Mouse (Mus musculus): ENCODE measurements around the gene Pstk. TPM values are rescaled to one million over a fixed set of nuclear protein-coding genes. Genes with fewer than 3 reads are reported as not detected.
"Not testable (repeated sequence)": the region's sequence is repeated elsewhere in the genome, so short reads cannot be mapped to it uniquely, and the experiment has no call there.

Pstk gene
- polyA plus RNA-seq, 1 experiment = 1.7 TPM

DNA sequence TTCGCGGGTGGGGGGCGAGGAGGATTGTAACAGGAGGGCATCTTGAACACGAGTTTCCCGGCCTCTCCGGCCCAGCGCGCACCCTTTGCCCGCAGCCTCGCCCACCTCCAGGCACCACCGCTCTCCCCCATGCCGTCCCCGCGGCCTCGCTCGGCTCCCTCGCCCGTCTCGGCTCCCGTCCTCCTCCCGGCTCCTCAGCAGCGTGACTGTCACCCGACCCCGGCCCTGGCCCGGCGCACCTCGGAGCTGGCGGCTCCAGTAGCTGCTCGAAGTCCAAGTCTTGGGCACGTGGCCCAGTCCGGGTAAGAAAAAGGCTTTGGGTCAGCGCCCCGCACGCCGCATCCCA, 8.7 kb upstream of the Pstk start:
- peaks cover 7% of the 10 kb centered on the region for H3K27me3 ChIP-seq (ENCODE audit: control insufficient read depth)
- peaks cover 32% of the 10 kb centered on the region for H3K4me1 ChIP-seq (ENCODE audit: control insufficient read depth)
- peak overlapping the region; percentile 88 for H3K4me3 ChIP-seq (replicated peaks)
- TF ChIP-seq GATA1 (IDR thresholded peaks at IDR 0.05; ENCODE audit: low read length) (no peak), TAL1 (IDR thresholded peaks at IDR 0.05; ENCODE audit: low read length) (no peak)
- peaks cover 36% of the 10 kb centered on the region for H3K36me3 ChIP-seq (ENCODE audit: control insufficient read depth)
- no peaks in the 10 kb centered on the region for H3K9me3 ChIP-seq (ENCODE audit: control insufficient read depth, low read length)

GRCm38 (mm10) chr7:131362615-131363300, 8.2 kb upstream of the Pstk start, which contains the start of gene 2310057M21Rik:
TSS of gene 2310057M21Rik (minus strand) at chr7:131362759.
- Histone ChIP-seq H3K36me3 (ENCODE audit: control insufficient read depth) (peaks cover 31% of the 10 kb centered on the region), H3K9me3 (ENCODE audit: control insufficient read depth, low read length) (no peaks in the 10 kb centered on the region), H3K4me1 (ENCODE audit: control insufficient read depth) (peaks cover 32% of the 10 kb centered on the region), H3K27me3 (ENCODE audit: control insufficient read depth) (peaks cover 12% of the 10 kb centered on the region), H3K4me3 (replicated peaks) (peak within 1 kb of the TSS; percentile 88)
- TF ChIP-seq TAL1 (IDR thresholded peaks at IDR 0.05; ENCODE audit: low read length) (no peak), GATA1 (IDR thresholded peaks at IDR 0.05; ENCODE audit: low read length) (no peak)

GRCm38 (mm10) chr7:131364131-131364530, 6.8 kb upstream of the Pstk start:
- peaks cover 17% of the 10 kb centered on the region for H3K36me3 ChIP-seq (ENCODE audit: control insufficient read depth)
- H3K9me3 ChIP-seq (ENCODE audit: control insufficient read depth, low read length) = no peaks in the 10 kb centered on the region
- H3K27me3 ChIP-seq (ENCODE audit: control insufficient read depth) = peaks cover 12% of the 10 kb centered on the region
- TF ChIP-seq GATA1 (IDR thresholded peaks at IDR 0.05; ENCODE audit: low read length) (no peak), TAL1 (IDR thresholded peaks at IDR 0.05; ENCODE audit: low read length) (no peak)
- H3K4me3 ChIP-seq (replicated peaks) = no peak overlapping the region
- H3K4me1 ChIP-seq (ENCODE audit: control insufficient read depth) = peaks cover 32% of the 10 kb centered on the region

DNA sequence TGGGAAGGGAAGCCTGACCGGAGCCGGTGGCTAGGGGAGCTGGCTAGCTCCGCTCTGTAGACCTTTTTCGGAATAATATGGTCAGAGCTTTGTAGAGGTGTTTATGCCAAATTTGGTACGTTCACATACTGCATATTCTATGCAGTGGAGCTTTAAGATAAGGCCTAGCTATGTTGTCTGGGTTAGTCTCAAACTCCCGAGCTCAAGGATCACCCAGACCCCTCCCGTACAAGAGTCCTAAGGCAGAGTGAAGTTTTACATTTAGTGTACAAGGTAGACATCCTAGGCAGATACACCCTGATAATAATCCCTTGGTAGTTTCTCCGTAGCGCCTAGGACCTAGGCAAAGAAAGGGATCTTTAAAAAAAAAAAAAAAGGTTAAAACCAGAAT, 524 bp downstream of the Pstk start:
- Histone ChIP-seq H3K27me3 (ENCODE audit: control insufficient read depth) (peaks cover 12% of the 10 kb centered on the region), H3K4me1 (ENCODE audit: control insufficient read depth) (peaks cover 29% of the 10 kb centered on the region), H3K36me3 (ENCODE audit: control insufficient read depth) (peaks cover 10% of the 10 kb centered on the region), H3K9me3 (ENCODE audit: control insufficient read depth, low read length) (no peaks in the 10 kb centered on the region), H3K4me3 (replicated peaks) (peak overlapping the region; percentile 83)
- no peak for TF ChIP-seq TAL1 (IDR thresholded peaks at IDR 0.05; ENCODE audit: low read length)
- TF ChIP-seq GATA1 (IDR thresholded peaks at IDR 0.05; ENCODE audit: low read length) = no peak

GRCm38 (mm10) chr7:131371880-131372651, 1.1 kb downstream of the Pstk start:
- TF ChIP-seq TAL1 (IDR thresholded peaks at IDR 0.05; ENCODE audit: low read length) = no peak
- no peak for TF ChIP-seq GATA1 (IDR thresholded peaks at IDR 0.05; ENCODE audit: low read length)
- Histone ChIP-seq H3K4me1 (ENCODE audit: control insufficient read depth) (peaks cover 29% of the 10 kb centered on the region), H3K36me3 (ENCODE audit: control insufficient read depth) (peaks cover 10% of the 10 kb centered on the region), H3K27me3 (ENCODE audit: control insufficient read depth) (peaks cover 9% of the 10 kb centered on the region), H3K4me3 (replicated peaks) (peak overlapping the region; percentile 83), H3K9me3 (ENCODE audit: control insufficient read depth, low read length) (no peaks in the 10 kb centered on the region)

DNA sequence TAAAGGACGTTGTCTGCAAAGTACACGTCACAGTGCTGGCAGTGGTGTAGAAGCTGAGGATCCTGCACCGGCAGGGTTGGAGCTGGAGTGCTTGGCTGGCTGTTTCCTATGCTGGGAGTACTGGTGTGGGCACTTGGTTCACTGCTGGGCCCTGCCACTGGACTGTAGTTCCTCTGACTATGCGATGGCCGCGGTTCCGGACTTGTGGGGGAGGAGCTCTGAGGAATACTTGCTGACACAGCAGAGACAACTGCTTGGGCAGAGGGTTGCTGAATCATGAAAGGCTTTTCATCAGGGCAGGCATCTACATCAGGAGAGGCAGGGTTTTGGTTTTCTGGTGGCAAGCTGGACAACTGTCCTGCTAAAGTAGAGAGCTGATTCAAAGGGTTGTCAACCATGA, 20.8 kb downstream of the Pstk start:
- not testable (repeated sequence) for H3K9me3 ChIP-seq (ENCODE audit: control insufficient read depth, low read length); H3K27me3 ChIP-seq (ENCODE audit: control insufficient read depth); H3K4me3 ChIP-seq (replicated peaks); H3K4me1 ChIP-seq (ENCODE audit: control insufficient read depth)
- peaks cover 71% of the 10 kb centered on the region for H3K36me3 ChIP-seq (ENCODE audit: control insufficient read depth)

DNA sequence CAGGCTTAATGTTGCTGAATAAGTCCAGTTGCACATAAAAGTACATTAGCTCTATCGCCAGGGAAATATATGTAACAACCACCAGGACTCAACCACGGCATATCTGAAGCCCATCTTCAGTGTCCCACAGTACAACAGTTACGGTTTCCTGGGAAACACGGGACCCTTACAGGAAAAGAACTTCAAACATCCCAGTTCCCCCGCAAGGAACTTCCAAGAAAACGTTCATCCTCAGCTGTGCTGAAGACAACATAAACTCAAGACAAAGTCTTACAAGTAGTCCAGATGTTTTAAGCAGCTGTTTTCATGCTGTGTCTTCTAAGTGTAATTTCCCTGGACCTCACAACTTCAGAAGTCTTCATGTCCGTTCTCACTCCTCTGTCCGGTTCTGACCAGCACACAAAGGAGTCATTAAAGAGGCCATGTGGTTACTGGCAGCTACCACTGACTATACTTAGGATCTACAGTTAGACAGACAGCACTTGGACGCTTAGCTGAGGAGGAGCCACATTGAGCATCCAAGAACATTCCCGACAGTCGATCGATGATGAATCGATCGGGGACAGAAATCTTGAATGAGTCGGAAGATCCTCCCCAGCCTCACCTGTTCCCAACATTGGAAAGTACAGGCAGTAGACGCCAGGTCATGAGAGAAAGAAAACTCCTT, 38.5 kb downstream of the Pstk start:
- no peak for TF ChIP-seq TAL1 (IDR thresholded peaks at IDR 0.05; ENCODE audit: low read length)
- Histone ChIP-seq H3K9me3 (ENCODE audit: control insufficient read depth, low read length) (no peaks in the 10 kb centered on the region), H3K4me1 (ENCODE audit: control insufficient read depth) (peaks cover 37% of the 10 kb centered on the region), H3K27me3 (ENCODE audit: control insufficient read depth) (peaks cover 9% of the 10 kb centered on the region), H3K4me3 (replicated peaks) (peak overlapping the region; percentile 78), H3K36me3 (ENCODE audit: control insufficient read depth) (peaks cover 22% of the 10 kb centered on the region)

DNA sequence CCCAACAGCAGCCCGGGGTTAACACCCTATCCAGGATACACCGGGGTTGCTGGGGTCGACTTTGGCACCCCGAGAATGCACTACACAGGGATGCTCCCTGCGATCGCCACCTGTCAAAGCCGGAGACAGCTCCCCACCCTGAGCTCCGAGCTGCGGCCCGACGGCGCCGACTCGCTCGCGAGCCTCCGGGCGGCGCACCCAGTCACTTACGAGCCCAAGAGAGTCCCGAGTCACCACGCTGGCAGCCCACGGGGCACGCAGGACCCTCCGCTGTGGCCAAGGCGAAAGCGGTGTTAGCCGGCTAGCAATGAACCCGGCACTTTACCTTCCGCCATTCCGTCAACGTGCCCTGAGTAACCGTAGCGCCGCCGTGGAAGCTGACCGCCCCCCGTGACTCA, 39.0 kb downstream of the Pstk start:
- Histone ChIP-seq H3K36me3 (ENCODE audit: control insufficient read depth) (peaks cover 17% of the 10 kb centered on the region), H3K9me3 (ENCODE audit: control insufficient read depth, low read length) (no peaks in the 10 kb centered on the region), H3K4me1 (ENCODE audit: control insufficient read depth) (peaks cover 34% of the 10 kb centered on the region), H3K27me3 (ENCODE audit: control insufficient read depth) (peaks cover 9% of the 10 kb centered on the region), H3K4me3 (replicated peaks) (peak overlapping the region; percentile 78)
- no peak for TF ChIP-seq GATA1 (IDR thresholded peaks at IDR 0.05; ENCODE audit: low read length)
- no peak for TF ChIP-seq TAL1 (IDR thresholded peaks at IDR 0.05; ENCODE audit: low read length)

DNA sequence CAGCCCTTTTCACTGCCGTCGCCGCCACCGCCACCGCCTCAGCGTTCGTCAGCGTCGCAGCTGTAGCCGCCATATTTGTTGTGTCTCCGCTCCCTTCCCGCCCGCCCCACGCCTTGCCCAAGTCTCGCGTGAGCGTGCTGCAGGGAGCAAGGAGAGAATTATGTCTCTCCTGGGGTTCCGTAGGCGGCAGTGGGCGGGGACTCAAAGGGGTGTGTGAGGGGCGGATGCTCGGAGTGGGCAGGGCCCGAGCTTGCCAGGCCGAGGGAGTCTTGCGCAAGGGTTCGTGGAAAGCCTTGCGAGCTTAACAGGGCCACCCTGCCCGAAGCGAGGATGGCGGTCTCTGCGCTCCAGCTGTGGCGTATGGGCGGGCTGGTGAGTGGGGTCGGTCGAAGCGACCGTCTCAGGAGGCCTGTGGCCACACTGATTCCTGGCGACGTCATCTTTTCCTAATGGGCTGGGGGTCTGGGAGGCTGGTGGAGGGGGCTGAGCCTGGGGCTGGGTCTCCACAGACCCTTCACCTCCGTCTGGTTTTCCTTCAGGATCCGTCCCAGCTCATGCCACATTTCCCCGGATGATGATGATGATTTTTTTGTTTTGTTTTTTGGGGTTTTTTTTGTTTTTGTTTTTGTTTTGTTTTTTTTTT, 39.6 kb downstream of the Pstk start, which contains the start of the genes Ikzf5 and Acadsb:
Gene Ikzf5 (minus strand): TSS at position 106 of the 643 bp plus-strand sequence.
Gene Acadsb (plus strand): TSS at position 186 of the 643 bp plus-strand sequence.
- H3K4me1 ChIP-seq (ENCODE audit: control insufficient read depth) = peaks cover 34% of the 10 kb centered on the region
- peaks cover 9% of the 10 kb centered on the region for H3K27me3 ChIP-seq (ENCODE audit: control insufficient read depth)
- H3K4me3 ChIP-seq (replicated peaks) = peak within 1 kb of the TSS; percentile 78
- TF ChIP-seq TAL1 (IDR thresholded peaks at IDR 0.05; ENCODE audit: low read length) (no peak), GATA1 (IDR thresholded peaks at IDR 0.05; ENCODE audit: low read length) (no peak)
- H3K36me3 ChIP-seq (ENCODE audit: control insufficient read depth) = peaks cover 17% of the 10 kb centered on the region
- H3K9me3 ChIP-seq (ENCODE audit: control insufficient read depth, low read length) = no peaks in the 10 kb centered on the region

Data from erythroblast, embryonic 14.5 days (primary cell).